Mouse (Mus musculus): ENCODE measurements at regions not wholly inside any gene's neighbourhood (a gene's known extent, or its start where the extent isn't known, plus 50 kb on each side); places are given as distances from the start of the nearest gene placed in this dataset.

DNA sequence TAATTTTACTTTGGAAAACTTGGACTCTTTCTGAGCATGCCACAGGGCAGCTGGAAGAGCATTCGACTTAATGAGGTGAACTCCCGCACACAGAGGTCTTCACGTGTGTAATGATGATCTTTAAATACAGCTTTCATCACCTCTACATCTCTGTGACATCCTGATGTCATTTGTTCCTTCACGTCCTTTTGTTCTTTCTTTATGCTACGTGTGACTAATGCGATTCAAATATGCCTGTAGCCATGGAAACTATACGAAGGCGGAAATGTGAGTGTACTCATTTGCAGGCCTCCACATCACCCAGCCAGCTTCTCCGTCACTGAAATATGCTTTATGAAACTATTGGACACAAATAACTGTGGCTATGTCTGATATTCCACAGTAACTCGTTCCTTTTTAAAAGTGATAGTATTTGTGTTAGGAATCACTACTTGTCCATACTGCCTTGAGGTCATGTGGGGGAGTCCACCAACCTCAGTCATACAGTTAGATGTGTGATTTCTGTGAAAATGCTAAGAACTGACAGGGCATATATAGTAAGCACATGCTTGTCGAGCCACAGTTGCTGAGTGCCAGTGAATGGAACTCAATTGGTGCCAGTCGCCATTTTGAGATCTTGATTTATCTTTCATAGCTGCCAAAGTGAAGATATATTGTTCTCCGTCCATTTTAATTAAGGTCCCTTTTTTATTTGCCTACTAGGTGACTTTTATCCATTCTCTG lies 145.9 kb downstream of the Plk2 start:
- no peak for DNase-seq

DNA sequence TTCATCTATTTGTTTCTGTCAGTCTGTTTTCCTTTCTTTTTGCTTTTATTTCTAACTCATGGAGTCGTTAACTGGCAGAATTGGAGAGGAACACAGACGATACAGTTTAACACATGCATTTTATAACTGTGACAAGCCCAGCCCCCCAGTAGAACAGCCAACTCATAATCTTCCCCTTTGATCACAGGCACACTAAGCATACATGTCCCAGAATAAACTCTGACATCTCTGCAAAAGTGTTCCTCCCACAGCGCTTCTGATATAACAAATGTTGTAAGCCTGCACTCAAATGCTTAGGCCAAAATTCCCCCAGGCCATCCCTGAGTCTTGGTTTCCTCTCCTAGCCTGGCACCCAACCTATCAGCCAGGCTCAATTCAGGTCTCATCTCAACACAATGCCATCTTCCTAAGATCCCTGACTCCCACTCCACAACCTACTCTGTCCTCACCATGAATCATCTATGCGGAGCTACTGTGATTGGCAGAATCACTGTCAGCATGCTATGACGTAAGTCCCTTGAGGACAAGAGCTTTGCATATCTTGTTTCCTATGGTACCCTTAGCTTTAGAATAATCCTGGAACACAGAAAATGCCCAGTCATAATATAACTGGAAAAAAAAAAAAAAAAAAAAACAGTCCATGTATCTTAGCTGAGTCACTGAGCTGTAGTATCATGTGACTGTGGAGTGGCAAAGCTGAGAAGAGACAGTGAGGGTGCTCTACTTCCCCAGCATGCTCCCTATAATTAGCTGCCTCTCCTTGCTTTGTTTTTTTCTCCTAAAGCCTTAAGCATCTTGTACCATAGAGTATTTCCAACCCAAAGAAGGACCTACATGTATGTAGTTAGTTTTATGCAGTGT lies 146.7 kb downstream of the Plk2 start:
- DNase-seq: no peak

DNA sequence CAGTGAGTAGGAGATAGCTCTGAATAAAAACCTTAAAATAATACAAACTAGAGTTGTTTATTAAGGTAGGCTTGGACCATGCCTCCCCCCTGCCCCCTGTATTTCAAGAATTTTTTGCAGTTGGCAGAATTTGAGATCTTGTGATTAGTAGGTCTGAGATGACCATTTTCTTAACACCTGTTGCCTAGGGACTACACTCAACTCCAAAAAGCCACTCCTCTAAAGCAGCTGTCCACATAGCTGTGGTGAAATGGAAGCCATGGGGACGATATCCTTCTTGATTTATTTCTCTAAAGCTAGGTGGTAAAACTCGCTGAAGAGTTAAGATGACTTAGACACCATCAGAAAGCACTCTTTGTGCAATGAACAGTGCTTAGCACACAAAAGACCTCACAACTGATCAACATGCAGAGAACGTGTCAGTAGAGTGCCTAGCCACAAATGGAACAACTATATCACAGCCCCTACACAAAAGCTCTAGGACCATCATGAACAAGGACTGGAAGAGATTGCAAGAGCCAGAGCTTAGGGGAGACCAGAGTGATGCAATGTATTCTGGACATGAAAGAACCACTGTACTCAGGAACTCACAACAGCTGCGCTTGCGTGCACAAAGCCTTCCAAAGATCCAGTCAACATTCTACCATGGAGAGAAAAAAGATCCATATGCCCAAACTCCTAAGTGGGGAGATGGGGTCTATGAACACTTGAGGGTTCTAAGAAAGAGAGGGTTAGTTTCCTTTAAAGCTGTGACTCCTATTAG lies 147.6 kb downstream of the Plk2 start:
- DNase-seq: no peak

DNA sequence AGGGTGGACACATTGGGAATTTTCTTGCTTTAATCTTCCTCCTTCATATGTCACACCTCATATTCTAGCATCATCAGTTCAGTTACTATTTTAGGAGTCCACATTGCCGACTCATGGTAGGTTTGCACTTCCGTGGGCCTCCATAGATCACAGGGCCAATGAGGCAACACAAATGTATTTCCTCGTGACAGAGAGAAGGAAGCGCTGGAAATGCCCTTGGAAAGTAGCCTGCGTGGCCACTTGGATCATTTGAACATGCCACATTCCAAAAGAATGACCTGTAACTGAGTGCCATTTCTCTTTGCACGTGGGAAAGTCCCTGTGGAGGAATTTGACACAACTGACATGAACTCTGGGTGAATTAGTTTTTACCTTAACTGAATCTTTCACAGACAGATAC lies 150.6 kb downstream of the Plk2 start:
- DNase-seq: peak; percentile 35 to 42

DNA sequence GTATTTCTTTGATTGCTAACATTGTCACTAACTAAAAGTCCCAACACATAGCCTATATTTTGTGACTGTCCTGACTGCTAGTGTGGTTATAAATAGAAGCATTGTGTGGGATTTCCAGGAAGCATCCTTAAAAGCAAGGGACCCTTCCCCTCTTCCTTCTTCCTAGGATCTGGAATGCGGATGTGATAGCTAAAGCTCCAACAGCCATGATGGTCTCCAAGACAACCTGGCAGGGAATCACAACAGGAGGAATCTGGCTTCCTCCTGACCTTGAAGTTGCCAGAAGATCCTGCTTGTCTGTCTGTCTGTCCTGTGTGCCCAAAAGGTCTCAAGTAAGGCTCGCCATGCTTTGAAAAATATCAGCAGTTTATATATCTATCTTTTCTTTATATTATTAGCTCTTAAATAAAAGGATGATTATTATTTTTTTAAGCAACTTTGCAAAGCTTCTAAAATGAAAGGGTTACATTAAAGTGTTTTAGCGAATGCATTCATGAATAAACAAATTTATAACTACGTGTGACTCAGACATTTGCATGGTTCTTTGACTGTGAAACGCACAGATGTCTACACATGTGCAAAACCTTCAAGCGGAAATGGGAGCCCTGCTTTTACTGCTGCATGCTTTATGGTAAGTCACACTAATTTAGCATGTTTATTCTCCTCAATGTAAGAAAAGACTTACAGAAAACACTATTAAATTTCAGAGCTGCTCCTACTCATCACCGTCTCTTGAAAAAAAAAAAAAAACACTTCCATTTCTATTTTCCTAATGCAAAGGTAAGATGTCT lies 160.9 kb downstream of the Plk2 start:
- peak; percentile 10 to 28 for DNase-seq

DNA sequence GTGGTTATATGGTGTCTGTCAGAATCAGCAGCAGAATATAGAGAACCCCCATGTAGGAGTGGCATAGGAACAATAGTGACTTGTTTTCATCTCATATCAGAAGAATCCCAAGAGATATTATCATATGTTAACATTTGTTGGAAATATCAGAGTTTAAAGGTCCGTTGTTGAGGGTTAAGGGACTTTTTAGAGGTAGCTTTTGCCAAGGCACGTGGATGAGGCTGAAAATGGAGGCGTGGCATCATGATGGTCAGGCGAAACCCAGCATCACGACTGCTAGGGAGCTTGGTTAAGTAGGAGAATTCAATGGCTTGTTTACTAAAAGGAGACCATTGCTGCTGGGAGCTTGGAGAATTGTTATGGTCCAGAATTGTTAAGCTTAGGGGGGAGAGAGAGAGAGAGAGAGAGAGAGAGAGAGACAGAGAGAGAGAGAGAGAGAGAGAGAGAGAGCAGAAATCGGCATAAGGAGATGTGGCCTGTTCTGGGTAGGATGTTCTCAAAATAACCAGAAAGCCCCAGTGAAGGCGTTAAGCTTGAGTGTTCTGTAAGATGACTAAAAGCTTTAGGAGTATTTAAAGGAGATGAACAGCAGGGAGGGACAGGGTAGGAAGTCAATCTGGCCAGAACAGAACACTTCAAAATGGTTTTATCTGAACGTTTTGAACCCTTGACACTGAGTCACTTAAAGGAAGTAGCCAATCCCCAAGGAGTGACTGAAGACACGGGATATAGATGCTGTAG lies 161.7 kb downstream of the Plk2 start:
- DNase-seq: no peak

DNA sequence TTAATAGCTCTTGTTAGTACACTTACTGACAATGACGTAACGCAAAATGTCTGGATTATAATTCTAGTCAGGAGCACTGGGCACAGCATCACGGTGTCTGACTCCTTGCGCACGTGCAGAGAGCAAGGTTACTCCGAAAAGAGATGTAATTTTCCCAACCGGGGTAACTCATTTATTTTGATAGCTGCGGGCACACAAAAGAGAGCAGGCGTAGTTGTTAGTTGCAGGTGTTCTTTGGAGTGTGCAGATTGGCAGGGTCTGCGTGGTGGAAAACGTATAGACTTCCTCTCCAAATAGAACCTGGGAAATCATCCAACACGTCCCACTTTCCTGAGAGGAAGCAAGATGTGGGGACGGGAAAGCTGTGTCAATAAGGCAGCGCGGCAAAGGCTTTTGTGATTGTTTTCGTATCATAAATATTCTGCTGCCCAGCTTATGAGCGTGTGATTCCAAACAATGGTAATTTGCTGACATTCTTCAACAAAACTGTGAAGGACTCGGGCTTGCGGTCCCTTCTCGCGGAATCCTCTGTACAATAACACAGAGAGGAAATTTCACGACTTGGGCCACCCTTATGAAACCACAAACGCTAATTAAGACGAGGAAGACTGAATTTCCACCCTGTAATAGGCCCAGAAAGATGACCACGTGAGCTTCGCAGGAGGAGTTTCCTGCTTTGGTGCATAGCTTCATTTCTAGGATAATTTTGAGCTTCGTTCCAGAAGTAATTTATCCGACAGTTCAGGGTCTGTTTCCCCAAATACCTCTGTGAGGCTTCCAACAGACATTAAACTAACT lies 163.3 kb downstream of the Plk2 start:
- DNase-seq: peak; percentile 19 to 33

DNA sequence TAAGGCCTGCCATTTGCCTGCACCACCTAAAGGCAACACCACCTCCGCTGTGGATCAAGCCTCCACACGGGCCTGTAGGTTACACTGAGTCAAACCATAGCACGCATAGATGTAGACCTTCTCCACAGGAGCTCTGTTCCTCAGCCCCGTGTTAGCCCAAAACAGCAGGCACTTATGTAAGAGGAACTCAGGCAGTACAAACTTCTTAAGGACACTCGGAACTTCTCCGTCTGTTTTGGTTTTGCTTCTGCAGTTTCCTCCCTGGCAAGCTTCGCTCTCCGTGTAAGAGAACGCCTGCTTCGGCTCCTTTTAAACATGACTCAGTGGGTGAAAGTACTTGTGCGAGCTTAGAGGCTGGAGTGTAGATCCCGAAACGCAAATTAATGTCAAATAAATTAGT lies 165.7 kb downstream of the Plk2 start:
- DNase-seq: no peak

DNA sequence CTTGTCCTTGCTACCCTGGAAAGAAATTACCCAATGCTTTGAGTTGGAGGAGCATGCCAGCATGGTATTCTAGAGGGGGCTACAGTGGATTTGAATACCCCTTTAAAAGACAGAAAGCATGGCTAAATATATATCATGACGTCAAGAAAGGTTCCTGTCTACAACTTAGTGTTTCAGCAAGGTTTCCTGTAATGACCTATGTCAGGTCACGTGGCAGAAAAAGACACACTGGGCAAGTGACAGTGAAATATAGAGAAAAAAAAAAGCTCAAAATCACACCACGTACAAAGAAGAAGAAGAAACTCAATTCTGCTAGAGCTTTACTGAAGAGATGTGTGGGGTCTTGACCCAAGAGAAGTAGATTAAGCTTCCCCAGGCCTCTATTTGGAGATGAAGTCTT lies 167.7 kb downstream of the Plk2 start:
- no peak for DNase-seq

DNA sequence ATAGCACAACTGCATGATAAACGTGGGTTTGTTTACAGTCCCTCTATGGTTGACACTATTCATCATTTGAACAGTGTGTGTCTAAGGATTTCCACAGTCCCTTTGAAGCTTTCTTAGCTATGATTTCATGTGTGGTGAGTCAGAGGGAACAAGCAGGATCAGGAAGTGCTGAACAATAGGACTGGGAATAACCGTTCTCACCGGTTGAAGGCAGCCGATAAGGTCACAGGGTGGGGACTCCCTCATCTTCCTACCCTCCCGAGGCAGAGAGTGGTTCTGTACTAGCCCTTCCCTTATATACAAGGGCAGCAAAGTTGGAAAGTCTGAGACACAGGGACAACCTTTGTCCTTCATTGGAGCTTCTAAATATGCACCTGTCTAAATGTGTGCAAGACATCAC lies 168.1 kb downstream of the Plk2 start:
- peak; percentile 36 to 78 for DNase-seq

DNA sequence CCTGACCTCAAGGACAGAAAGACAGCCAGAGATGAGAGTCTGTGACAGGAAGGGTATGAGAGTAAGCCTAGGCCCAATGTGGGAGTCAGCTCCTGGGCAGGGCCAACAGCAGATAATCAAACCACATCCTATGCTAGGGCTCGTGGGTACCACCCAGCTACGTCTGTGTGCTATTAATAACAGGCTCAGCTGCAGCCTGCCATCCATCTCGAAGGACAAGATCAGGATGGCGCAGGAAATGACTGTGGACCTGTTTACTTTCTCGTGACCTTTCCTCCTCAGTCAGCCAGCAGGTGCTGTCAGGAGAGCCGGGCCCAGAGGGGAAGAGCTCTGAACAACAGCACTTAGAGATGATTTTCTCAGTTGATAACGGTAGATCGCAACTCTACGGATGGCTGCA lies 169.1 kb downstream of the Plk2 start:
- DNase-seq: peak; percentile 39 to 69

DNA sequence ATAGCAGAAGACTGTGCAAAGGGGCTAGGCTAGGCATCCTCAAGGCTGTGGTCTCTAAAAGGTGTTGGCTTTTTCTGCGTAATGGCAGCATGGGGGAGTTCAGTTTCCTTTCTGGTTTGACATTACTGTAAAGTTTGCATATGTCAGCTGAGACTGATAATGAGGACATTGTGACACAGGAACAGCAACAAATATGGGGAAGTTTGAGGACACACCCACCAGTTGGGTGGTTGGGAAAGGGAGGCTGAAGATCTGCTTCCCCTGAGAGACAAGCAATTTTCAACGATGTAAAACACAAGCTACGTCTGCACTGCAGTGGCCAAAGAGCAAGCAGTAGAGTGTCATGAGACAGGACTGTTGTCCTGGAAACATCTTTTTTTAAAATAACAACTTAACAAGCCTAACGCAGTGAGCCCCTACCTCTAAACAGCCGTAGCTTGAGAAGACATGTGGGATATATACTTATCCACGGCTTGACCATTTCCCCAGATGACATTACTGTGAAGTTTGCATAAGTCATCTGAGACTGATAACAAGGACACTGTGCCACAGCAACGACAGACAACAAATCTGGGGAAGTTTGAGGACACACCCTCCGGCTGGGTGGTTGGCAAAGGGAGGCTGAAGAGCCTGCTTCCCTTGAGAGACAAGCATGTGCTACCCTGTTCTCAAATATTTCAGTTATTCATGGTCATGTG lies 173.8 kb downstream of the Plk2 start:
- no peak for DNase-seq

DNA sequence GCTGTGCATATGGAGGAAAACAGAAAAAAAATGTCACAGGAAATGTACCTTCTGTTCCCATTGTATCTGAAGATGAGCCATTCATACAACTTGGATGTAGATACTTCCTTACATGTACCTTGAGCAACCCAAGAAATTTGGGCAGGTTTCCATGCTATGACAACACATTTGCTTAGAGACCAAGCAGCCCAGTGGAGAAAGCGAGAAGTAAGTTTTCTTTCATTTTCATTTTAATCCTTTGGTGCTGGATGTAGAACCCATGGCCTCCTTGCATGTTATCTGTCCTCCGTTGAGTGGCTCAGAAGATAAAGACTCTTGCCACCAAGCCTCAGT lies 174.3 kb downstream of the Plk2 start:
- DNase-seq: no peak

DNA sequence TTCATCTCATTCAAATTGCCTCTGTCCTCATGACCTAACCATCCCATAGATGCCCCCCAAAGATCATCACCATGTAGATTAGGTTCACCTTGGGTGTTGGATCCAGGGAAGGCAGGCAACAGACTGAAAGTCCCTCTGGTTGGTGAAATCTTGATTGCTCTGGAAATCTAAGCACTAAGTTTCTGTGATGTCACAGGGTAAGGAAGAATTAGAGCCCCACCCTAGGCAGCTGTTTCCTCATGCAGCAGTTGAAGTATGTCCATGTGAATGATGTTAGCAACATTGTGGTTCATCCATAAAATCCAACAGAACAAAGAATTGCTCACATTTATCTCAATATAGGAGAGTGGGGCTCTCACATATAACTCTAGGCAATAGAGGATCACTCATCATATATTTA lies 175.5 kb downstream of the Plk2 start:
- no peak for DNase-seq

DNA sequence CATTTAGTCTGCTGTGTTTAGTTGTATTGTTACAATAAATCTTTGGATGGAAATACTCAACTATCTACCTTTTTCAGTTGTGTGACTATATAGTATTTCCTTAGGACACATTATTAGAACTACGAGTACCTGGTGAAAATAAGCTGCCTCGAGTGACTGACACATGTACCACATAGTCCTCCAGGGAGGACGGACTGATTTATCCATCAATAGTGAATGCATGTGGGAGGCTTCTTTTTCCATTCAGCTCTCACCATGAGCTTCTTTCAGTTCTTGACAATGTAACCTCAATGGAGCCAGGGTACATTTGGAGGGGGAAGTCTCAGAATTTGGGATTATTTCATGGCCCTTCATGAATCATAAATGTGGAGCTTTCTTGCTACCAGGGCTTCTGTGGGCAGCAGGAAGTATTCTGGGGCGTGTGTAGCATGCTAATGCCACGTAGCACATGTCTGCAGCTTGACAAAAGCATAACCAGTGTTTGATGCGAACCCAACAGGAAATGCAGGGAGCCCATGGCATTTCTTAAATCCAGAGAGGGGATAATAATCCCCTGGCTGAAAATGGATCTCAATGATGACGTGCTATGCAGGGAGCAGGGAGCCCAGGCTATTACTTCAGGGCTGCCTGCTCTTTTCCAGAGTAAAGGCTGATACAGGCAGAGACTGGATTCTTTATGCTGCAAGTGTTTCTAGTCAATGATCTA lies 178.7 kb downstream of the Plk2 start:
- no peak for DNase-seq

DNA sequence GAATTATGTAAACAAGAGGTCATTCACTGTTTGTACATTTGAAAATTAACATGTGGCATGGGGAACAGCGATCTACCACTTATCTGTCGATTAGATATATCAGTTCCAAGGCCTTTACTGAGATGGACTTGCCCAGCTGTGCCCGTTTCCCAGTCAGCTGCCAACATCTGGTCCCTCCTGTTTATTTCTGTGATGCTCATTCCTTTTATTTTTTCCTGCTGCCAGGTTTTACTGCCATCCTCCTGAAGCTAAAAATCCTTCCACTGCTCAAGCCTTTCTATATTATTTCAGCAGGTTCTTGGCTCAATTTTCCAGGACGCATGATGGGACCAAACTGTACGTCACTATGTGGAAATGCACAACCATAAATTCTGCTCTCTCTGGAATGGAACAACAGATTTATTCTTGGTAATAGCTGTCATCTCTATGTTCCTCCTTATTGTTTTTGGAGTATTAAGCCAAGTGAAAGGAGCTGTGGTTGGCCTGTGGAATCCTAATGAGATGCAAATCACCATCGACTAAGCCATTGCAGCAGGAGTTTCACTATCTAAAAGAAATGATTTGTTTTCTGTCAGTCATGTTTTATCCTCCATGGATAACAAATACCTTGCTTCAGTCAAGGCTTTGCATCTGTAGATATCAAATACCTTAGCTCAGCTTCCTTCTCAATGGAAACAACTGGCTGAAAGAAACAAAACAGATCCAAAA lies 180.1 kb downstream of the Plk2 start:
- no peak for DNase-seq

DNA sequence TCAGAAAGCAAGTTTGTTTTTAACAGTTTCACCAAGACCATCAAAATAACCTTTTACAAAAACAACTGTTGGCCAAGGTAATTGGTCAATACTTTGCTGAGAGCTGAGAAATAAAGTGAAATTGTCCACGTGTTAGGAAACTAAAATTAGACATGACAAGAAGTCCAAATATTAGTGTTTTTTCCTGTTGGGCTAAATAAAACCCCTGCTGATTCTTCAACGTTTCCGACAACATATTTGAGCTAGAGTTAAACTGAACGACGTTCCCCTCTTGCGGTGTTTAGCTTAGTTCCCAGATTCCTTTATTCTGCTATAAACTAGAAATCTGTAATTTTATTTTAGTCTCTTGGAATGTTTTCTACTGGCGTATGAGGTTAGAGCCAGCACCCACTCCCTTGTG lies 183.3 kb downstream of the Plk2 start:
- DNase-seq: no peak

DNA sequence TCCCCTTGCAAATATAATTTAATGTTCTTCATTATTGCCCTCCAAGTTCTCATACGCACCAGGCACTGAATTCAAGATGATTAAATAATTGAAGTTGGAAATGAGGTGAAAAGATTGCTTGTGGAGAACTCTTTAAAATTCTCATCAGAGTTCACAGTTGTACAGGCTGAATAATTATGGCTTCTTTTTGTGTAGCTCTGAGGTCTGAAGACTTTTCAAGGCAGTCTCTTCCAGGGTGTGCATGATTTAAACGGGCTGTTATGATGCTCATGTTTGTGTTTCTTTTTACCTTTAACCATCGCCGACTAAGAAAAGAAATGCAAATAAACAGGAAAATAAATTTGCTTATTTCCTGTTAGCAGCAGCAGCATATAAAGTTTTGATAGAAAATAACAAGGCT lies 185.3 kb downstream of the Plk2 start:
- no peak for DNase-seq

DNA sequence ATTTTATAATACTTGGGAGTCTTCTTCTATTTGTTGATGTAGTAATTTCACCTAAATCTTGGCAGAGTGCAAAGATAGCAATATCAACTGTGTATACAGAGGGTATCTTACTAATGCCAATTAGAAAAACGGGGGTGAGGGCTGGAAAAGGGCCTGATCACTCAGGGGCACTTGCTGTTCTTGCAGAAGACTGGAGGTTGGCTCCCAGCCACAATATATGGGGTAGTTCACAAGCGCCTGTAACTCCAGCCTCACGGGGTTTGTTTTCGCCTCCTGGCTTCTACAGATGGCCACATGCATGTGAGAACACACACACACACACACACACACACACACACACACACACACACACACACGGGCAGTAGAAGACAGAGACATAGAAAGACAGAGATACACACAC lies 185.7 kb downstream of the Plk2 start:
- DNase-seq: no peak
